Mouse (Mus musculus): Measurements from ENCODE around the gene Golga4. TPM values are rescaled to one million over a fixed set of nuclear protein-coding genes. Genes with fewer than 3 reads are reported as not detected.
A peak's percentile ranks its signal among the peaks of the same experiment; 100 is the strongest.

The Golga4 gene
- total and polyA plus RNA-seq, 2 experiments from 2014 or later: 27.2 to 36.8 TPM

- no peak overlapping the region for H3K9ac ChIP-seq (replicated peaks; ENCODE audit: low read length)
- no peak for TF ChIP-seq CTCF (IDR thresholded peaks at IDR 0.05; ENCODE audit: low read depth)
- no peaks in the 10 kb centered on the region for H3K4me1 ChIP-seq (ENCODE audit: insufficient read depth, low read length)
- WGBS: 56% methylated on average over 24 of the region's 24 CpGs
- no peak overlapping the region for H3K4me2 ChIP-seq (ENCODE audit: low read depth, low read length)
- H3K36me3 ChIP-seq (ENCODE audit: insufficient read depth, low read length): peaks cover 55% of the 10 kb centered on the region
- peak overlapping the region; percentile 61 for H3K27ac ChIP-seq
- ATAC-seq (peak; percentile 70), DNase-seq (ENCODE audit: low spot score) (peak; percentile 26)
- H3K4me3 ChIP-seq (ENCODE audit: low read length): no peak overlapping the region
- H3K9me3 ChIP-seq (ENCODE audit: low read length): no peaks in the 10 kb centered on the region
- H3K27me3 ChIP-seq (ENCODE audit: insufficient read depth, low read length): no peaks in the 10 kb centered on the region
These were observed 51.1 kb downstream of the Golga4 start for GRCm38 (mm10) chr9:118556951-118557780.

- no peak for ATAC-seq
- H3K9ac ChIP-seq (replicated peaks; ENCODE audit: low read length): no peak overlapping the region
- H3K9me3 ChIP-seq (ENCODE audit: low read length): no peaks in the 10 kb centered on the region
- WGBS: 97% methylated on average over 11 of the region's 11 CpGs
- no peak for TF ChIP-seq CTCF (IDR thresholded peaks at IDR 0.05; ENCODE audit: low read depth)
- no peak overlapping the region for H3K4me2 ChIP-seq (ENCODE audit: low read depth, low read length)
- no peak overlapping the region for H3K27ac ChIP-seq
- peaks cover 74% of the 10 kb centered on the region for H3K36me3 ChIP-seq (ENCODE audit: insufficient read depth, low read length)
- no peaks in the 10 kb centered on the region for H3K4me1 ChIP-seq (ENCODE audit: insufficient read depth, low read length)
- no peaks in the 10 kb centered on the region for H3K27me3 ChIP-seq (ENCODE audit: insufficient read depth, low read length)
- no peak overlapping the region for H3K4me3 ChIP-seq (ENCODE audit: low read length)
- no peak for DNase-seq (ENCODE audit: low spot score)
These were observed 57.3 kb downstream of the Golga4 start for GRCm38 (mm10) chr9:118563356-118563755.

- no peak for TF ChIP-seq CTCF (IDR thresholded peaks at IDR 0.05; ENCODE audit: low read depth)
- Histone ChIP-seq H3K36me3 (ENCODE audit: insufficient read depth, low read length) (peaks cover 71% of the 10 kb centered on the region), H3K4me3 (ENCODE audit: low read length) (no peak overlapping the region), H3K27me3 (ENCODE audit: insufficient read depth, low read length) (no peaks in the 10 kb centered on the region), H3K9me3 (ENCODE audit: low read length) (no peaks in the 10 kb centered on the region), H3K27ac (no peak overlapping the region), H3K9ac (replicated peaks; ENCODE audit: low read length) (no peak overlapping the region), H3K4me1 (ENCODE audit: insufficient read depth, low read length) (no peaks in the 10 kb centered on the region), H3K4me2 (ENCODE audit: low read depth, low read length) (no peak overlapping the region)
- 91% methylated on average over 7 of the region's 7 CpGs for WGBS
- DNase-seq (ENCODE audit: low spot score): no peak
- ATAC-seq: no peak
These were observed 57.8 kb downstream of the Golga4 start for GRCm38 (mm10) chr9:118563866-118564265.

GRCm38 (mm10) chr9:118564696-118565095, 58.6 kb downstream of the Golga4 start:
- H3K4me3 ChIP-seq (ENCODE audit: low read length): no peak overlapping the region
- no peaks in the 10 kb centered on the region for H3K4me1 ChIP-seq (ENCODE audit: insufficient read depth, low read length)
- DNase-seq (ENCODE audit: low spot score) (no peak), ATAC-seq (no peak)
- H3K27ac ChIP-seq: no peak overlapping the region
- H3K9me3 ChIP-seq (ENCODE audit: low read length): no peaks in the 10 kb centered on the region
- H3K36me3 ChIP-seq (ENCODE audit: insufficient read depth, low read length): peaks cover 71% of the 10 kb centered on the region
- TF ChIP-seq CTCF (IDR thresholded peaks at IDR 0.05; ENCODE audit: low read depth): no peak
- no peak overlapping the region for H3K9ac ChIP-seq (replicated peaks; ENCODE audit: low read length)
- no peak overlapping the region for H3K4me2 ChIP-seq (ENCODE audit: low read depth, low read length)
- WGBS: 92% methylated on average over 16 of the region's 16 CpGs
- no peaks in the 10 kb centered on the region for H3K27me3 ChIP-seq (ENCODE audit: insufficient read depth, low read length)

- Histone ChIP-seq H3K4me1 (ENCODE audit: insufficient read depth, low read length) (no peaks in the 10 kb centered on the region), H3K27me3 (ENCODE audit: insufficient read depth, low read length) (no peaks in the 10 kb centered on the region), H3K9ac (replicated peaks; ENCODE audit: low read length) (no peak overlapping the region), H3K4me2 (ENCODE audit: low read depth, low read length) (no peak overlapping the region), H3K36me3 (ENCODE audit: insufficient read depth, low read length) (peaks cover 59% of the 10 kb centered on the region), H3K9me3 (ENCODE audit: low read length) (no peaks in the 10 kb centered on the region), H3K27ac (no peak overlapping the region), H3K4me3 (ENCODE audit: low read length) (no peak overlapping the region)
- 72% methylated on average over 6 of the region's 6 CpGs for WGBS
- TF ChIP-seq CTCF (IDR thresholded peaks at IDR 0.05; ENCODE audit: low read depth): no peak
- ATAC-seq: no peak
- no peak for DNase-seq (ENCODE audit: low spot score)
These were observed 63.3 kb downstream of the Golga4 start for GRCm38 (mm10) chr9:118569328-118569727.

- H3K27ac ChIP-seq: no peak overlapping the region
- peak; percentile 27; the same call in 1 of the 2 replicates for TF ChIP-seq CTCF (IDR thresholded peaks at IDR 0.05; ENCODE audit: low read depth)
These were observed 64.8 kb downstream of the Golga4 start for GRCm38 (mm10) chr9:118570865-118571264.

GRCm38 (mm10) chr9:118571701-118572100, 65.6 kb downstream of the Golga4 start:
- H3K4me3 ChIP-seq (ENCODE audit: low read length): no peak overlapping the region
- H3K36me3 ChIP-seq (ENCODE audit: insufficient read depth, low read length): peaks cover 54% of the 10 kb centered on the region
- DNase-seq (ENCODE audit: low spot score) (no peak), ATAC-seq (no peak)
- no peak overlapping the region for H3K9ac ChIP-seq (replicated peaks; ENCODE audit: low read length)
- no peak overlapping the region for H3K27ac ChIP-seq
- H3K4me2 ChIP-seq (ENCODE audit: low read depth, low read length): no peak overlapping the region
- WGBS: 90% methylated on average over 4 of the region's 4 CpGs
- H3K4me1 ChIP-seq (ENCODE audit: insufficient read depth, low read length): no peaks in the 10 kb centered on the region
- no peaks in the 10 kb centered on the region for H3K9me3 ChIP-seq (ENCODE audit: low read length)
- no peak for TF ChIP-seq CTCF (IDR thresholded peaks at IDR 0.05; ENCODE audit: low read depth)
- H3K27me3 ChIP-seq (ENCODE audit: insufficient read depth, low read length): no peaks in the 10 kb centered on the region

More at GRCm38 (mm10) chr9:118570865-118571264, 64.8 kb downstream of the Golga4 start:
- Histone ChIP-seq H3K4me1 (ENCODE audit: insufficient read depth, low read length) (no peaks in the 10 kb centered on the region), H3K9ac (replicated peaks; ENCODE audit: low read length) (no peak overlapping the region), H3K36me3 (ENCODE audit: insufficient read depth, low read length) (peaks cover 58% of the 10 kb centered on the region), H3K4me3 (ENCODE audit: low read length) (no peak overlapping the region), H3K27me3 (ENCODE audit: insufficient read depth, low read length) (no peaks in the 10 kb centered on the region), H3K9me3 (ENCODE audit: low read length) (no peaks in the 10 kb centered on the region), H3K4me2 (ENCODE audit: low read depth, low read length) (no peak overlapping the region)
- ATAC-seq (no peak), DNase-seq (ENCODE audit: low spot score) (no peak)
- 86% methylated on average over 4 of the region's 4 CpGs for WGBS
